Mouse (Mus musculus): Measurements from ENCODE around the gene Rapgef4. TPM values are rescaled to one million over a fixed set of nuclear protein-coding genes. Genes with fewer than 3 reads are reported as not detected.

The Rapgef4 gene
- total and polyA plus RNA-seq, 2 experiments = 66.1 to 223 TPM

DNA sequence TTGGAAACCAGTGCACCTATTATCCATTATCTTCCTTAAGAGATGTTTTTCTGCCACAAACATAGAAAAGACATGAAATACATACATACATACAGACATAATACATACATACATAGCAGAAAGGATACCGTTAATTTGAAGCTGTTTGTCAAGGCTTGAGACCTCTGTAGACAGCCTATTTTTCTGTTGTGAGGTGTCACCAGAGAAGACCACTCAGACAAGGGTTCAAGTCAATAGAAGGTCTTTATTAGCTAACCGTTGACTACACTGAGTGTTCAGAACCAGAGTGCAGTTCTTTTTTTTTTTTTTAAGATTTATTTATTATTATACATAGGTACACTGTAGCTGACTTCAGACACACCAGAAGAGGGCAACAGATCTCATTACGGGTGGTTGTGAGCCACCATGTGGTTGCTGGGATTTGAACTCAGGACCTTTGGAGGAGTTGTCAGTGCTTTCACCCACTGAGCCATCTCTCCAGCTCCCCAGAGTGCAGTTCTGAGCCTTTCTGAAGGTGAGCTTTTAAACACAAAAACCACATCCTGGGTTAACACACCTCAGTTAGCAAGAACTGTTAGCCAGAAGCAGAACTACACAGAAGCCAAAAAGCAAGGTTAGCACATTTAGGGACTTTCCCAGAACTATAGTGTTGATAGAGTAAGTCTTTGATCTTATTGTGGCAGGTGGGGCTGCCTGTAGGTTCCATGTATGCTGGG is 39.9 kb upstream of the Rapgef4 start:
- H3K79me2 ChIP-seq (ENCODE audit: control insufficient read depth, insufficient read depth, low read length) = no peaks in the 10 kb centered on the region
- H3K4me1 ChIP-seq (ENCODE audit: control insufficient read depth, insufficient read depth, low read length) = no peaks in the 10 kb centered on the region
- H3K27ac ChIP-seq (replicated peaks; ENCODE audit: insufficient read depth, low read depth, low read length) = no peak overlapping the region
- H3K9ac ChIP-seq (ENCODE audit: low read depth, low read length) = no peak overlapping the region
- WGBS = 94% methylated on average over 3 of the region's 3 CpGs
- no peaks in the 10 kb centered on the region for H3K36me3 ChIP-seq (ENCODE audit: control insufficient read depth, insufficient read depth, low read length)
- no peaks in the 10 kb centered on the region for H3K27me3 ChIP-seq (ENCODE audit: control insufficient read depth, insufficient read depth, low read length)
- TF ChIP-seq CTCF (IDR thresholded peaks at IDR 0.05; ENCODE audit: low read depth, low read length) (no peak), POLR2A (IDR thresholded peaks at IDR 0.05; ENCODE audit: extremely low read depth, insufficient read depth, low read length) (no peak)
- DNase-seq (ENCODE audit: extremely low read depth, low read depth, low spot score) = peak; percentile 5
- no peak overlapping the region for H3K4me3 ChIP-seq (ENCODE audit: insufficient read depth, low read depth, low read length)

DNA sequence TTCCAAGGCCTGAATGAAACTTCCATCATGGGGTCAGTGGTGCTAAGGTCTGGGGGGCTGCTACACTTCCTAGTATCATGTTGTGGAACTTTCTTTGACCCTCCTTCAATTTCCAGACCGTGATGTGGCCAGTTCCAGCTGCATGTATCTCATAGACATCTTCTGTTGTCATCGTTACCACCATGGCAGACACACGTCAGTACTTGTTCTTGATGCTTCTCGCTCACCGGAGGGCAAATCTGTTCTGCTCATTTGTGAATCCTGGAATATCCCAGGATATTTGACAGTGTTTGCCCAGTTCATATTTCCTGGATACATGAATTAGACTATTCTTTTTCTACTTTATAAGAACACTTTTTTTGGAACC is 39.3 kb upstream of the Rapgef4 start:
- no peak overlapping the region for H3K9ac ChIP-seq (ENCODE audit: low read depth, low read length)
- no peaks in the 10 kb centered on the region for H3K36me3 ChIP-seq (ENCODE audit: control insufficient read depth, insufficient read depth, low read length)
- no peak overlapping the region for H3K4me3 ChIP-seq (ENCODE audit: insufficient read depth, low read depth, low read length)
- H3K27me3 ChIP-seq (ENCODE audit: control insufficient read depth, insufficient read depth, low read length) = no peaks in the 10 kb centered on the region
- TF ChIP-seq POLR2A (IDR thresholded peaks at IDR 0.05; ENCODE audit: extremely low read depth, insufficient read depth, low read length) (no peak), CTCF (IDR thresholded peaks at IDR 0.05; ENCODE audit: low read depth, low read length) (no peak)
- no peaks in the 10 kb centered on the region for H3K79me2 ChIP-seq (ENCODE audit: control insufficient read depth, insufficient read depth, low read length)
- no peaks in the 10 kb centered on the region for H3K4me1 ChIP-seq (ENCODE audit: control insufficient read depth, insufficient read depth, low read length)
- DNase-seq (ENCODE audit: extremely low read depth, low read depth, low spot score) = no peak
- WGBS = 92% methylated on average over 5 of the region's 5 CpGs
- H3K27ac ChIP-seq (replicated peaks; ENCODE audit: insufficient read depth, low read depth, low read length) = no peak overlapping the region

DNA sequence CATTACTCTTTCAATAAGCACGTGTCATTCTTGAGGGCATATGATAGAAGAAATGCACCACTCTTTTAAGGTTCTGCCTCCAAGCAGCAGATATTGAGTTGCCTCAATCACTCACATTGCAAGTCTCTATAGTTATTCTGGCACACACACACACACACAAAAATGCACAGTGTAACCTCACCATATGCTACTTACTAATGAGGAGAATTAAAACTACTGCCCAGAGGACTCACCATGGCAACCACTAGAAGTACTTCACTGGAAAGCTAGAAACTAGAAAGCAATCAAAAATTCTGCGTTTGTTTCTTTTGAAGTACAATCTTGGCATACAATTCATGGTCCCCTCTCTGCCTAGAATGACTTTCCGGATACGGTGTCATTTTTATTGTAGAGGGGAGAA is 29.8 kb upstream of the Rapgef4 start:
- Histone ChIP-seq H3K27ac (replicated peaks; ENCODE audit: insufficient read depth, low read depth, low read length) (no peak overlapping the region), H3K4me1 (ENCODE audit: control insufficient read depth, insufficient read depth, low read length) (no peaks in the 10 kb centered on the region), H3K4me3 (ENCODE audit: insufficient read depth, low read depth, low read length) (no peak overlapping the region), H3K9ac (ENCODE audit: low read depth, low read length) (no peak overlapping the region), H3K27me3 (ENCODE audit: control insufficient read depth, insufficient read depth, low read length) (no peaks in the 10 kb centered on the region), H3K79me2 (ENCODE audit: control insufficient read depth, insufficient read depth, low read length) (no peaks in the 10 kb centered on the region), H3K36me3 (ENCODE audit: control insufficient read depth, insufficient read depth, low read length) (no peaks in the 10 kb centered on the region)
- TF ChIP-seq CTCF (IDR thresholded peaks at IDR 0.05; ENCODE audit: low read depth, low read length) = no peak
- no peak for TF ChIP-seq POLR2A (IDR thresholded peaks at IDR 0.05; ENCODE audit: extremely low read depth, insufficient read depth, low read length)
- WGBS = 90% methylated on average over 4 of the region's 4 CpGs
- no peak for DNase-seq (ENCODE audit: extremely low read depth, low read depth, low spot score)

DNA sequence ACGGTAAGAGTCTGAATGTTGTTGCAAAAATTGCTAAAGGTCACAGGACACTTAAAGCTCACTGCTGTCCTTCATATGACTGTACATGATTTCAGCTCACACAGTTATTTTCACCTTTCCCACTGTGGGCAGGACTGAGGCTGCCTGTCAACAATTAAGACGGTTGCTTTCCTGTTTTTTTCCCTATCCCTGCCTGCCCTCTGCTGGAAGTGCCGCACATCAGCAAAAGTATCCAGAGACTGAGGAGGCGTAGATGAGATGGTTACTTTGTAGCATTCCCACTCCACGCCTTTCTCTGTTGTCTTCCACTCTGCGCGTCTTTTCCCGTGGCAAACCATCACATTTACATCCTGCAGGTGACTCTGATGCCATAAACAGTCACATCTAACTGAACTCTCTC is 25.4 kb upstream of the Rapgef4 start:
- H3K27me3 ChIP-seq (ENCODE audit: control insufficient read depth, insufficient read depth, low read length) = no peaks in the 10 kb centered on the region
- H3K4me3 ChIP-seq (ENCODE audit: insufficient read depth, low read depth, low read length) = no peak overlapping the region
- H3K4me1 ChIP-seq (ENCODE audit: control insufficient read depth, insufficient read depth, low read length) = no peaks in the 10 kb centered on the region
- H3K27ac ChIP-seq (replicated peaks; ENCODE audit: insufficient read depth, low read depth, low read length) = no peak overlapping the region
- no peaks in the 10 kb centered on the region for H3K36me3 ChIP-seq (ENCODE audit: control insufficient read depth, insufficient read depth, low read length)
- DNase-seq (ENCODE audit: extremely low read depth, low read depth, low spot score) = peak; percentile 34
- no peaks in the 10 kb centered on the region for H3K79me2 ChIP-seq (ENCODE audit: control insufficient read depth, insufficient read depth, low read length)
- 20% methylated on average over 8 of the region's 8 CpGs for WGBS
- TF ChIP-seq POLR2A (IDR thresholded peaks at IDR 0.05; ENCODE audit: extremely low read depth, insufficient read depth, low read length) (no peak), CTCF (IDR thresholded peaks at IDR 0.05; ENCODE audit: low read depth, low read length) (peak; percentile 61; the same call in 1 of the 2 replicates)
- H3K9ac ChIP-seq (ENCODE audit: low read depth, low read length) = no peak overlapping the region

DNA sequence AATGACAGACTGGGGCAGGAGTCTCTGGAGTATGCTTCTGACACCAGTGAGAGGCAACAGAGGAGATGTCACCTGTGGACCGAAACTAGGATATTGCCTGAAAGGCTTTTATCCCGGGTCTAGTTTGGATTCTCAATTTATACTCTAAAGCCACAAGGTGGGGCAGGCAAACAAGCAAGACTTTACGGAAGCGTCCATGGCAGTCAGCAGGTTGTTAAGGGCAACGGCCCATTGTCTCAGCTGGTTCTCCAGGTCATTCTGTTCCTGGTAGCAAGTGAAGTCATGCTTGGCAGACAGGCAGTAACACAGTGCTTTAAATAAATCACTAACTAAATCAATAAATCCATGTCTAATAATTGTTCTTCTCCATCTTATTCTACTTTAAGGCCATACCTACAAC is 24.6 kb upstream of the Rapgef4 start:
- H3K27ac ChIP-seq (replicated peaks; ENCODE audit: insufficient read depth, low read depth, low read length) = no peak overlapping the region
- H3K27me3 ChIP-seq (ENCODE audit: control insufficient read depth, insufficient read depth, low read length) = no peaks in the 10 kb centered on the region
- H3K4me3 ChIP-seq (ENCODE audit: insufficient read depth, low read depth, low read length) = no peak overlapping the region
- no peaks in the 10 kb centered on the region for H3K36me3 ChIP-seq (ENCODE audit: control insufficient read depth, insufficient read depth, low read length)
- TF ChIP-seq POLR2A (IDR thresholded peaks at IDR 0.05; ENCODE audit: extremely low read depth, insufficient read depth, low read length) = no peak
- DNase-seq (ENCODE audit: extremely low read depth, low read depth, low spot score) = no peak
- no peaks in the 10 kb centered on the region for H3K4me1 ChIP-seq (ENCODE audit: control insufficient read depth, insufficient read depth, low read length)
- 58% methylated on average over 5 of the region's 5 CpGs for WGBS
- no peaks in the 10 kb centered on the region for H3K79me2 ChIP-seq (ENCODE audit: control insufficient read depth, insufficient read depth, low read length)
- H3K9ac ChIP-seq (ENCODE audit: low read depth, low read length) = no peak overlapping the region

DNA sequence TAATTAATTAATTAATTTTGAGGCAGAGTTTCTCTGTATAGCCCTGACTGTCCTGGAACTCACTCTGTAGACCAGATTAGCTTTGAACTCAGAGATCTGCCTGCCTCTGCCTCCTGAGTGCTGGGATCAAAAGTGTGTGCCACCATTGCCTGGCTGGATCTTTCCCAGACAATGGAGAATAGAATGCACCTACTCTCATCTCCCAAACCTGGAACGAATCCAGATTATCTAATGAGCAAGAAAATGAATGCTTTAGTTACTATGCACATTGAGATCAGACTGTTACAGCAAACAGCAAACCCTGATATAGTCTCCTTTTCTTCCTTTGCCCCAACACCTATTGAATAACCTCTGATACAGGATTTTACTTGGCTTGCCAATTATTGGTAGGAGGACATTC is 23.1 kb upstream of the Rapgef4 start:
- H3K27ac ChIP-seq (replicated peaks; ENCODE audit: insufficient read depth, low read depth, low read length) = no peak overlapping the region
- no peaks in the 10 kb centered on the region for H3K79me2 ChIP-seq (ENCODE audit: control insufficient read depth, insufficient read depth, low read length)
- H3K4me3 ChIP-seq (ENCODE audit: insufficient read depth, low read depth, low read length) = no peak overlapping the region
- no peak overlapping the region for H3K9ac ChIP-seq (ENCODE audit: low read depth, low read length)
- H3K4me1 ChIP-seq (ENCODE audit: control insufficient read depth, insufficient read depth, low read length) = no peaks in the 10 kb centered on the region
- no peaks in the 10 kb centered on the region for H3K36me3 ChIP-seq (ENCODE audit: control insufficient read depth, insufficient read depth, low read length)
- TF ChIP-seq POLR2A (IDR thresholded peaks at IDR 0.05; ENCODE audit: extremely low read depth, insufficient read depth, low read length) (no peak), CTCF (IDR thresholded peaks at IDR 0.05; ENCODE audit: low read depth, low read length) (no peak)
- no peak for DNase-seq (ENCODE audit: extremely low read depth, low read depth, low spot score)
- 71% methylated on average over 1 of the region's 1 CpGs for WGBS
- H3K27me3 ChIP-seq (ENCODE audit: control insufficient read depth, insufficient read depth, low read length) = no peaks in the 10 kb centered on the region

Measured in liver, adult 2 months (tissue).